Mouse (Mus musculus) adrenal gland, adult (tissue): ENCODE results near the gene Cwc25.
"Not testable (repeated sequence)": the region's sequence is repeated elsewhere in the genome, so short reads cannot be mapped to it uniquely, and the experiment has no call there.

Source experiments
- DNase-seq, 2 experiments: peaks; one replicate each; pipeline ENCODE4 v3.0.0; 2022 to 2023; ENCODE audit warnings: low spot score in 1 of 2; ENCODE audit not compliant: inconsistent age in 2 of 2

Cwc25 gene

GRCm38 (mm10) chr11:97801409-97802193 is 35.2 kb upstream of the Cwc25 start:
- peak; percentile 84 to 96 for DNase-seq

- peak; percentile 73 to 90 for DNase-seq
Measured at GRCm38 (mm10) chr11:97800691-97801408, 34.5 kb upstream of the Cwc25 start.

- DNase-seq, result peak; percentile 88 to 93
Measured at GRCm38 (mm10) chr11:97799994-97800690, 33.8 kb upstream of the Cwc25 start.

- DNase-seq, result peak; percentile 93 to 98
Measured at GRCm38 (mm10) chr11:97799146-97799993, 33.0 kb upstream of the Cwc25 start.

- peak; percentile 92 to 98 for DNase-seq
Measured at GRCm38 (mm10) chr11:97798782-97799145, 32.4 kb upstream of the Cwc25 start, which contains the start of gene Lasp1. Lasp1 (plus strand) TSS chr11:97799000.

GRCm38 (mm10) chr11:97798083-97798435 is 31.7 kb upstream of the Cwc25 start:
- no peak for DNase-seq

GRCm38 (mm10) chr11:97797369-97798082 is 31.2 kb upstream of the Cwc25 start:
- no peak for DNase-seq

- DNase-seq, result peak; percentile 82 to 96
Measured at GRCm38 (mm10) chr11:97796910-97797309, 30.6 kb upstream of the Cwc25 start.

GRCm38 (mm10) chr11:97793165-97793564 is 26.8 kb upstream of the Cwc25 start:
- DNase-seq, result peak in 1 of 2 experiments; percentile 91

- not testable (repeated sequence) for DNase-seq
Measured at GRCm38 (mm10) chr11:97790778-97791438, 24.6 kb upstream of the Cwc25 start.

- no peak for DNase-seq
Measured at GRCm38 (mm10) chr11:97789727-97790126, 23.4 kb upstream of the Cwc25 start.

- no peak for DNase-seq
Measured at GRCm38 (mm10) chr11:97787961-97788360, 21.6 kb upstream of the Cwc25 start.

- no peak for DNase-seq
Measured at GRCm38 (mm10) chr11:97782564-97782895, 16.2 kb upstream of the Cwc25 start.

GRCm38 (mm10) chr11:97781832-97782563 is 15.6 kb upstream of the Cwc25 start, which contains the start of gene Rpl23:
Rpl23 (minus strand) TSS chr11:97782437.
- DNase-seq, result peak; percentile 98 to 100

- DNase-seq, result no peak
Measured at GRCm38 (mm10) chr11:97781478-97781831, 15.1 kb upstream of the Cwc25 start.

GRCm38 (mm10) chr11:97779968-97780701 is 13.8 kb upstream of the Cwc25 start:
- DNase-seq, result peak in 1 of 2 experiments; percentile 41

GRCm38 (mm10) chr11:97778918-97779317 is 12.6 kb upstream of the Cwc25 start:
- no peak for DNase-seq

GRCm38 (mm10) chr11:97777129-97777529 is 10.8 kb upstream of the Cwc25 start:
- DNase-seq, result peak in 1 of 2 experiments; percentile 64
